Mouse (Mus musculus) olfactory bulb, adult 2 months (tissue): ENCODE measurements at regions not wholly inside any gene's neighbourhood (a gene's known extent, or its start where the extent isn't known, plus 50 kb on each side); places are given as distances from the start of the nearest gene placed in this dataset.

Source experiments
- CTCF ChIP-seq: fragments of 200-500 bp; IDR thresholded peaks from 2 replicates; pipeline ENCODE4 v1.5.1; 2012; ENCODE audit warnings: low read depth, mild to moderate bottlenecking, low read length, moderate library complexity; ENCODE audit not compliant: insufficient read depth
- POLR2A ChIP-seq: fragments of 200-500 bp; IDR thresholded peaks from 2 replicates; pipeline ENCODE4 v1.6.1; 2012; ENCODE audit warnings: mild to moderate bottlenecking, low read depth, low read length, moderate library complexity; ENCODE audit not compliant: insufficient read depth

- no peak for TF ChIP-seq POLR2A
- TF ChIP-seq CTCF: no peak
Observed at GRCm38 (mm10) chr10:96733581-96733980, 116.8 kb downstream of the Btg1 start.
